Comparison of ENCODE assay signal across 8 mouse cellular contexts in genomic region chr4:108327730-108328484, GRCm38 (mm10). TPM values are rescaled to one million over a fixed set of nuclear protein-coding genes. Genes with fewer than 3 reads are reported as not detected.
DNase-seq lines count a peak whose midpoint lies in the region; ATAC-seq lines count a peak whose summit lies in the region.

Coa7 (plus strand) TSS chr4:108328140.

- peaks cover 4% of the 10 kb centered on the region; the same call in 1 of the 2 replicates for H3K4me1 ChIP-seq in hindbrain, embryonic 12.5 days

- peak within 1 kb of the TSS; percentile 64 for H3K9ac ChIP-seq in hindbrain, embryonic 12.5 days

- peaks cover 11% of the 10 kb centered on the region for H3K36me3 ChIP-seq in hindbrain, embryonic 12.5 days

- peak within 1 kb of the TSS; percentile 73 for H3K4me3 ChIP-seq in hindbrain, embryonic 12.5 days

- peak within 1 kb of the TSS; percentile 94 for H3K27ac ChIP-seq in hindbrain, embryonic 12.5 days

- peak within 1 kb of the TSS; percentile 64 for H3K4me2 ChIP-seq in hindbrain, embryonic 12.5 days (replicated peaks)

- H3K9me3 ChIP-seq in hindbrain, embryonic 12.5 days (replicated peaks), result no peaks in the 10 kb centered on the region

- WGBS in hindbrain, embryonic 12.5 days, result under 1% methylated on average over 43 of the region's 45 CpGs

- peak; percentile 100 for DNase-seq in NIH3T3 (ENCODE audit: low read depth)
- DNase-seq in cerebellum, postnatal 10 days, result peak; percentile 99
- DNase-seq in frontal cortex, postnatal 10 days (ENCODE audit: low spot score in 2 of 2), result peak; percentile 91 to 96
- peak; percentile 94 to 95 for DNase-seq in layer of hippocampus, postnatal 25 days (ENCODE audit: extremely low spot score in 1 of 2, low spot score in 1 of 2)
- peak; percentile 96 for DNase-seq in lung, postnatal 25 days (ENCODE audit: low spot score)
- DNase-seq in retina, embryonic 14.5 days (ENCODE audit: low spot score), result peak; percentile 98
- DNase-seq in thymus, postnatal 4 days, result peak; percentile 98

- ATAC-seq in hindbrain, embryonic 12.5 days (ENCODE audit: low FRiP score), result peak; percentile 95

- no peaks in the 10 kb centered on the region for H3K27me3 ChIP-seq in hindbrain, embryonic 12.5 days

RNA-seq across cellular contexts. Expression of gene Coa7, which starts in this region (rescaled TPM):
- 46.6 and 56.9 TPM in 2 replicates for polyA plus RNA-seq in hindbrain, embryonic 12.5 days (2016; fragmentation: Nextera tagmentation; extraction: Ambion mirVana)
- 10 to 100 TPM; 26.2 to 26.4 TPM for total RNA-seq in layer of hippocampus, postnatal 25 days (2021)

Comparison
In these comparisons a context has a peak if more than half of its experiments do, and no peak if none do; other contexts are left out.
1. Peak in every context shown above with its lines: DNase-seq, ATAC-seq, H3K4me3 ChIP-seq and H3K27ac ChIP-seq.